Mouse (Mus musculus): Measurements from ENCODE around the gene Tiparp. TPM values are rescaled to one million over a fixed set of nuclear protein-coding genes. Genes with fewer than 3 reads are reported as not detected.

Gene Tiparp
- polyA plus RNA-seq (2012; rRNA removed; ENCODE audit: low replicate concordance), result 1.9 and 2.7 TPM in 2 replicates

DNA sequence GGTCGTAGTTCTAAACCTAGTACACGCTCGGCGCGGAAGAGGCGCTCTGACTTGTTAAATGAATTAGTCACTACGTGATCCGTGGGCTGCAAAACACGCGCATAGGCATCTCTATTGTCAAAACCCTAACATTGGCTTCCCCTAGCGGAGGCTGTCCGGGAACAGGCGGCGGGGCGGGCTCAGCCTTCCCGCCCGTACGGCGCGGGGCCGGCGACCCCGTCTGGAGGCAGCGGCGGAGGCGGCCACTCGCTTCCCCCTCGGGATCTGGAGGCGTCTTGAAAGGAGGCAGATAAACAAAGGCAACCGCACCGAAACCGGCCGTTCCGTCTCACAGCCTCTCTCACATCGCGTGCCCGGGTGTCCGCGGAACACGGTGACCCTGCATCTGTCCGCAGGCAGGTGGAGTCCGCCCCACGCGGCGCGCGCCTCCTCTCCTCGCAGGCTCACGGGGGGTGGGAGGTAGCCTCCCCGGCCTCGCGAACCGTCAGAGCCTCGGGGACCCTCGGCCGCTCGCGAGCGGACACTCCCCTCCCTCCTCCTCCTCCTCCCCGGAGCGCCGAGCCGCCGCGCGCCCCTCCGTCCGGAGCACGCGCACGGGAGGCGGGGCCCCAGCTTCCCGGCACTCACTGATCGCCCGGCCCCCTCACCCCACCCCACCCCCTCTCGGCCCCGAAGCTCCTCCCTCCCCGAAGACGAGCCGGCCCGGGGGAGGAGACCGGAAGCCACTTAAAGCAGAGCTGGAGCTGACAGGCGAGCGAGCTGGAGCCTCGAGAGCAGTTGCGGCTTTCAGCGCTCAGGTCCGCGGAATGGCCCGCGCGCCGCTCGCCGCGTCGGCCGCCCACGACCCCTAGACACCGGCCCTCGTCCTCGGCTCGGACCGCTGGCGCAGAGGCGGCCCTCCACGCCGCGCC lies at the start of gene Tiparp:
Tiparp (plus strand) TSS at position 720 of the 911 bp plus-strand sequence.

Other genes with a start within 250 kb of the Tiparp start
- gene Ssr3, start 135.8 kb upstream of the Tiparp start, polyA plus RNA-seq (2012; rRNA removed; ENCODE audit: low replicate concordance), result 19.1 and 22.1 TPM in 2 replicates
- gene Lekr1, start 137.8 kb downstream of the Tiparp start, polyA plus RNA-seq (2012; rRNA removed; ENCODE audit: low replicate concordance), result 0.13 and 0.21 TPM in 2 replicates